Mouse (Mus musculus) liver, adult 2 months (tissue): ENCODE data around the gene Scgb1a1.

Experiments
- CTCF ChIP-seq: fragments of 200-500 bp; IDR thresholded peaks from 2 replicates; pipeline ENCODE4 v1.5.1; 2011; ENCODE audit warnings: low read depth, low read length, control low read depth
- POLR2A ChIP-seq: fragments of 200-500 bp; IDR thresholded peaks from 2 replicates; pipeline ENCODE4 v1.6.1; 2011; ENCODE audit warnings: low read length, control low read depth; ENCODE audit not compliant: insufficient read depth; ENCODE audit errors: extremely low read depth

DNA sequence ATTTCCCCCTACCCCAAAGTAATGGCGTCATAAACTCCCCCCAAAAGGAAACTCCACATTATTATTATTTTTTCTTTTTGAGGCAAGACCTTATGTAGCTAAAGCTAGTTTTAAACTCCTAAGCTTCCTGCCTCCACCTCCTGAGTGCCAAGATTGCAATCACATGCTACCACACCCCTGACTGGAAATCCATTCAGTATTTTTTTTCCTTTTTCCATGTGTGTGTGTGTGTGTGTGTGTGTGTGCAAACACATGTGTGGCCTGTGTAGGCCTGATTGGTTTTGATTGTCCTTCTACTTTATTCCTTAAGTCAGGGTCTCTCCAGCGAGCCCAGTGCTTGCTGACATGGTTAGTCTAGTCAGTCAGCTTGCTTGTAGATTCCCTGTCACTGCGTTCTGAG lies 53.3 kb downstream of the Scgb1a1 start:
- TF ChIP-seq POLR2A = no peak
- no peak for TF ChIP-seq CTCF
